Mouse (Mus musculus): Measurements from ENCODE around the gene Cfap206. TPM values are rescaled to one million over a fixed set of nuclear protein-coding genes. Genes with fewer than 3 reads are reported as not detected.

Gene Cfap206
- polyA plus RNA-seq (2015; fragmentation: Illumina TruSeq; extraction: RNeasy Lipid Tissue Mini Kit (QIAGEN cat#74804); ENCODE audit: insufficient read depth, low read depth, low replicate concordance), result not detected

DNA sequence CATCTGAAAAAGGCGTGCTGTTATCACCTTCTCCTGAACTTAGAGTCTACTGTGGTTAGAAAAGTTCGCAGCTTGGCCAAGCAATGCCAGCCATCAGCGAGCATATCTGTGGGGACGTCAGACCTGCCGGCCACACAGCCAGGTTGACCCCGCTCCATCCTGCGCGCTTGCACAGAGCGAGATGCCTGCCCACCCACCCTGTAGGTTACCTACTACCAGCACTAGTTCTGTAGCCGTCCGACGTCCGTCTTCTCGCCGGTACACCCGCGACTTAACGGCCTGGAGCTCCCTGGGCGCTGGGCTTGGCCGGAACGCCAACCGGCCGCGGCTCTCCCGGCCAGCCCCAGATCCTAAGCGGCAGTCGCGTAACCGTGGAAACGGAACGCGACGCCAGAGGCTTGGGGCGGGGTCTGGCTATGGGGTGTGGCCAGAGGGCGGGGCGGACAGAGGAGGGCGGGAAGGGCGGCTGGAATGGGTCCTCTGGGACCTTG is at the start of gene Cfap206:
Cfap206 (minus strand) TSS at position 356 of the 491 bp plus-strand sequence.

DNA sequence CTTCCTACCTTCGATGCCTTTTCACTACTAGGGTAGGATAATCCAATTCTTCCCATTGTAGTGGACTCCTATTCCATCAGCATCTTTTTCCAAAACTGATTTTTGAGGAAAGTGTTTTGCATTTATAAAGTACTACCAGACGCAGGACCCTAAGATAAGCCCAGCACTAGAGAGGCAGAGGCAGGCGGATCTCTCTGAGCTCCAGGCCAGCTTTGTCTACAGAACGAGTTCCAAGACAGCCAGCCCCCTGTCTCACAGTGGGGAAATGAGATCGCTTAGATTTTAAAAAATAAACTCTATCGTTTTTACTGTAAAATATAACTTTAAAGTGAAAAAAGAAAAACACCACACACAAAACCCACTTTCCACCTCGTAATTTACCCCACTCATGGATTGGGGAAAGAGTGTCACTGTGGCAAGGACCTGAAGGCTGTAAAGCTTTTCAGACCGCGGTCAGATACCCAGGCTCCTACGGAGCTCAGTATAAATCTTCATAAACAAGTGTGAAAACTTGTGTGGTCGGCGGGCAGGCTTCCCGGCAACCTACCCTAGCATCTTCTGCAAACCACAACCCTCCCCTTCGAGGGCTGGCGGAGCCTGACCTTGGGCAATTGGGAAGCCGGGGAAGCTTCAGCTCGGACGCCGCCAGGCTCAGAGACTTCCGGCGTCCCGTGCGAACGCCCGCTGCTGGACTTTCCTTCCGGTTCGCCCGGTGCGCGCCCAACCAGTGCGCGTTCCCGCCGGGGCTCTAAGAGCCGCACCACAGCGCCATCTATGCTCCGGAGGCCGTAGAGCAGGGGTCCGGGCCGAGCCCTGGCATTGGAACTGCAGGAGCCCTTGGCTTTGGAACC is 47.9 kb upstream of the Cfap206 start, which contains the start of gene Smim8:
Smim8 (minus strand) TSS at position 747 of the 851 bp plus-strand sequence.

DNA sequence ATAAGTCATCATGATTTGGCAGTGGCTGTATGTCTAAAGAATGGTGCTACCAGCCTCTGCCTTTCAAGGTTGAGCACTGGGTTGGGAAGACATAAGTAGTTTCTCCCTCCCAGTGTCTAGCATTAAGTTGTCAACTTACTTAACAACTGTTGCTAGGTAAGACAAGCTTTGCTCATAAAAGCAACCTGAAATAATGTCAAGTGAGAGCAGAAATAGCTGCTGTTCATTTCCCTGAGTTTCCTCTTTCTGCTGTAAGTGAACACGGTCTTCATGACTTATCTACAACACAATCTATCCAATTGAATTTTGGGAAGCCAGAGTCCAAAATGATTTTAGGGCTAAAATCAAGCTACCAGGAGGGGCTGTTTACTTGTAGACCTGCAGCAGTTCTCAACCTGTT is 26.2 kb upstream of the Cfap206 start, which contains the start of gene Gm136:
Gm136 (minus strand) TSS at position 101 of the 400 bp plus-strand sequence.

DNA sequence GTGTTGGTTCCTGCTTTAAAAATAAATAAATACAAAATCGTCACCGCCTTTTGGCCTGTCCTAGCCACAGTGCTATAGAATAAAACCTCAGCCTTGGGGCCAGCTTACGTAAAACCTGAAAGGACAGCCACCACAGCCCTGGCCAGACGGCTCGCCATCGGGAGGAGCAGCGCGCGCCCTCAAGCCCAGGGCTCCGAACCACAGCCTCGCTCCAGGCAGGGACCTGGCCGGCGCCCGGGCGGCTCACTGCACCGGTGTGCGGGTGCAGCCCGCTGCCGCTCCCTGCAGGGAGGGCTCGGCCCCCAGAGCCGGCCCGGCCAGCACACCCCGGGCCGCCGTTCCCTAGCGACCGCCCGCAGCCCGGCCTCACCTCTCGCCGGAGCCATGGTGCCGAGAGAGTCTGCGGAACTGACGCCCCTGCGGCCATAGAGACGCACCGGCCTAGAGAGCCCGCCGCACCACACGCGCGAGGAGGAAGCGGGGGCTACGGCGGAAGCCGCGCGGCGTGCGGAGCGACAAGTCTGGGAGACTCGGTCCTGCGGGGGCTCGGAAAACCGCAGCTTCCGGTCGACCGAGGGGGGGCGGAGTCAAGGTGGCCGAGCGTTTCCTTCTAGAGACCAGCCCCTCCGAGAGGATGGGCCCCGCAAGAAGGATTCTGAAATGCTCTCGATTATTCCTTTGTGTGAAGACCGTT is 43.0 kb downstream of the Cfap206 start, which contains the start of gene Slc35a1:
Slc35a1 (minus strand) TSS at position 565 of the 694 bp plus-strand sequence.

Other genes starting within 250 kb of the Cfap206 start
- 10.3 TPM for gene Akirin2, start 179.3 kb downstream of the Cfap206 start, polyA plus RNA-seq (2015; fragmentation: Illumina TruSeq; extraction: RNeasy Lipid Tissue Mini Kit (QIAGEN cat#74804); ENCODE audit: insufficient read depth, low read depth, low replicate concordance)
- gene Orc3, start 115.3 kb downstream of the Cfap206 start, polyA plus RNA-seq (2015; fragmentation: Illumina TruSeq; extraction: RNeasy Lipid Tissue Mini Kit (QIAGEN cat#74804); ENCODE audit: insufficient read depth, low read depth, low replicate concordance), result 6.5 TPM
- gene Rars2, start 115.2 kb downstream of the Cfap206 start, polyA plus RNA-seq (2015; fragmentation: Illumina TruSeq; extraction: RNeasy Lipid Tissue Mini Kit (QIAGEN cat#74804); ENCODE audit: insufficient read depth, low read depth, low replicate concordance), result 4.4 TPM
- gene Slc35a1, start 42.8 kb downstream of the Cfap206 start, polyA plus RNA-seq (2015; fragmentation: Illumina TruSeq; extraction: RNeasy Lipid Tissue Mini Kit (QIAGEN cat#74804); ENCODE audit: insufficient read depth, low read depth, low replicate concordance), result 7.2 TPM
- not detected for gene Gm136, start 26.1 kb upstream of the Cfap206 start, polyA plus RNA-seq (2015; fragmentation: Illumina TruSeq; extraction: RNeasy Lipid Tissue Mini Kit (QIAGEN cat#74804); ENCODE audit: insufficient read depth, low read depth, low replicate concordance)
- gene Smim8, start 48.2 kb upstream of the Cfap206 start, polyA plus RNA-seq (2015; fragmentation: Illumina TruSeq; extraction: RNeasy Lipid Tissue Mini Kit (QIAGEN cat#74804); ENCODE audit: insufficient read depth, low read depth, low replicate concordance), result 4.1 TPM
- 5.1 TPM for gene Zfp292, start 152.8 kb upstream of the Cfap206 start, polyA plus RNA-seq (2015; fragmentation: Illumina TruSeq; extraction: RNeasy Lipid Tissue Mini Kit (QIAGEN cat#74804); ENCODE audit: insufficient read depth, low read depth, low replicate concordance)
- gene Cga, start 163.6 kb upstream of the Cfap206 start, polyA plus RNA-seq (2015; fragmentation: Illumina TruSeq; extraction: RNeasy Lipid Tissue Mini Kit (QIAGEN cat#74804); ENCODE audit: insufficient read depth, low read depth, low replicate concordance), result not detected

Measured in pancreas, adult 10 weeks (tissue).